Mouse (Mus musculus) splenic B cell, adult 2 months (primary cell): ENCODE measurements around the gene Tmem50b.

Experiments
- DNase-seq: peaks from one replicate; pipeline ENCODE4 v3.0.0-alpha.2; 2011; ENCODE audit warnings: low read depth, low spot score
- H3K27me3 ChIP-seq: 2 replicates; pipeline ENCODE4 v1.6.1; 2012; ENCODE audit warnings: mild to moderate bottlenecking, low read length, moderate library complexity, mixed read lengths; ENCODE audit not compliant: control insufficient read depth, poor library complexity, insufficient read depth, severe bottlenecking
- H3K36me3 ChIP-seq: 2 replicates; pipeline ENCODE4 v1.6.1; 2012; ENCODE audit warnings: mild to moderate bottlenecking, low read length, moderate library complexity, mixed read lengths; ENCODE audit not compliant: control insufficient read depth, poor library complexity, insufficient read depth, severe bottlenecking

Tmem50b gene

GRCm38 (mm10) chr16:91546836-91547741, 50.5 kb downstream of the Tmem50b start, which contains the start of gene Ifngr2:
Gene Ifngr2, plus strand, starts transcription at chr16:91547072.
- DNase-seq = peak; percentile 61
- no peaks in the 10 kb centered on the region for H3K27me3 ChIP-seq

GRCm38 (mm10) chr16:91546391-91546835, 51.2 kb downstream of the Tmem50b start:
- H3K36me3 ChIP-seq = no peaks in the 10 kb centered on the region
- H3K27me3 ChIP-seq = no peaks in the 10 kb centered on the region
- peak; percentile 75 for DNase-seq

More at GRCm38 (mm10) chr16:91546836-91547741, 50.5 kb downstream of the Tmem50b start, which contains the start of gene Ifngr2:
- peaks cover 2% of the 10 kb centered on the region; the same call in 1 of the 2 replicates for H3K36me3 ChIP-seq

DNA sequence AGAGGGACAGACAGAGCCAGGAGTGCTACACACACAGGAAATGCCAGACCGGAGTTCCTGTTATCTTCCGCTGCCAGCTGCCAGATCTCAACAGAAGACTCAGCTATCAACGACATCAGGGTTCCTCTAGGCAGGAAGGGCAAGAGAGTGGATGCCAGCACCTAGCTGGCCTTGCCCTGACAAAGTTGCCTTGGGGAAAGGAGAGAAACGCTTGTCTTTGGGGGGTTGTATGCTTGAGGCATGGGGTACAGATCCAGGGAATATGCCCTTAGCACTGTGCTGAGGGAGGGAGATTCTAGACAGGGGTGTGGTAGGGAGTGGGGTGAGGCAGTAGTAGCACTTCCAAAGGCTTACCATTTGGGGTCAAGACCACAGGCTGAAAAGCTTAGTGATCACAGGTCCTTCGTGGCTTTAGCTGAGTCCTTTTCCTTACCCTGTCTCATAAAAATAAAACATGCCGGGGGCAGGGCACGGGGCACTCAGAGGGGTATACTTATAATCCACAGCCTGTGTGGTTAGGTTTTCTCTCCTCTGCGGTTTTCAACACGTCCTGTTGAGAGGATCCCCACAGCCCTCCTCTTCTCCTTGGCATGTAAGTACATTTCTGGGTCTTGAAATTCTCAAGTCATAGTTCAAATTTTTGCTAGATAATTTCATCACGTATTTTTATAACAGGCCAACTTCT, 51.9 kb downstream of the Tmem50b start:
- no peaks in the 10 kb centered on the region for H3K27me3 ChIP-seq
- no peaks in the 10 kb centered on the region for H3K36me3 ChIP-seq
- peak; percentile 60 for DNase-seq

DNA sequence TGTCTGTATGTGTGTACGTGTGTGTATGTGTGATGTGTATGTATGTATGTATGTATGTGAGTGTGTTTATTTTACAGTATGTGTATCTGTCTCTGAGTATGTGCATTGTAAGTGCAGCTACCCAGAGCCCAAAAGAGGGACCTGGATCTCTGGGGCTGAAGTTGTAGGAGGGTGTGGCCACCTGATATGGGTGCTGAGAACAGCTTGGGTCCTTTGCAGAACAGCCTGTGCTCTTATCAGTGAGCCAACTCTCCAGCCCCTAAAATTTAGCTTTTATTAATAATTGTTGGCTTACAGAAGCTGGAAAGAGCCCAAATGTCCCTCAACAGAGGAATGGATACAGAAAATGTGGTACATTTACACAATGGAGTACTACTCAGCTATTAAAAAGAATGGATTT, 54.0 kb downstream of the Tmem50b start:
- DNase-seq = no peak
- no peaks in the 10 kb centered on the region for H3K27me3 ChIP-seq
- H3K36me3 ChIP-seq = no peaks in the 10 kb centered on the region; the same call in 1 of the 2 replicates

DNA sequence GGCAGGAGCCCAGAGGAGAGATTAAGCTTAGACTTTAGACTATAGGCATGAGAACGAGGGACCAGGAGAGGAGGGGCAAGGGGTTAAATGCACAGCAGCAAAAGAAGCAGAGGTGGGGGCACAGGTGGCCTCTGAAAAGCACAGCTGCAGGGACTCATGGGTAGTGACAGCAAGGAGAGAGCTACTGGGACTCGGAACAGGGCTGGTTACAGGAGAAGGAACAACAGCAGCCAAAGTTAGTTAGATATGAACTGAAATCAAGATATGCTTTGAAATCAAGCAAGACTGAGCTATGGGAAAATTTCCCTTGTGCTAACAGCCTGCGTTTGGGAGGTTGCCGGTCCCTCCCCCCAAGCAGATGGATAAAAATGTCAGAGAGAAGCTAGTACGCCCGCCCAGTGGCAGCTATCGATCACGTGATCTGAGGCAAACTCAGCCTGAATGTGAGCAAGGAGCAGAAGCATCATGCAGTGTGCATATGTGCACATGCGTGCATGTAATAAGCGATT, 56.0 kb downstream of the Tmem50b start:
- Histone ChIP-seq H3K36me3 (no peaks in the 10 kb centered on the region; the same call in 1 of the 2 replicates), H3K27me3 (no peaks in the 10 kb centered on the region)
- DNase-seq = no peak

GRCm38 (mm10) chr16:91538513-91538912, 59.1 kb downstream of the Tmem50b start:
- Histone ChIP-seq H3K36me3 (no peaks in the 10 kb centered on the region; the same call in 1 of the 2 replicates), H3K27me3 (no peaks in the 10 kb centered on the region)
- DNase-seq = peak; percentile 65

- peak; percentile 55 for DNase-seq
- Histone ChIP-seq H3K36me3 (no peaks in the 10 kb centered on the region; the same call in 1 of the 2 replicates), H3K27me3 (no peaks in the 10 kb centered on the region)
Measured at GRCm38 (mm10) chr16:91538051-91538450, 59.5 kb downstream of the Tmem50b start.

DNA sequence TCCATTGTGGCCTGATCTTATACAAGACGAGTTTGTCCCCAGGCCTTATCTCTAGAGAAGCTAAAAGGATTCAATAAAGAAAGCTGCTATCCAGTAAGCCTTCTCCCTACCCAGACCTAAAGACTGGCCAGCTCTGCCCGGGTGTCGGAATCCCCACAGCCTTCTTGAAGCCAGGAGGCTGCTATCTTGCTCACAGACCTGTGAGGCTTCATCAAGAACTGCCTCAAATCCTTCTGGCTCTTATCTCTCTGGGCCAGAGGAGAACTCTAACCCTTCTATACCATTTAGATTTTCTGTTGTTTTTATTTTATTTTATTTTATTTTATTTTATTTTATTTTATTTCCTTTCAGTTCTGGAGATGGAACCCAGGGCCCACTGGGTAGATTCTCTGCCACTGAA, 60.5 kb downstream of the Tmem50b start:
- H3K27me3 ChIP-seq = no peaks in the 10 kb centered on the region
- DNase-seq = no peak

GRCm38 (mm10) chr16:91536372-91536771, 61.2 kb downstream of the Tmem50b start:
- H3K27me3 ChIP-seq = no peaks in the 10 kb centered on the region
- DNase-seq = no peak
- no peaks in the 10 kb centered on the region; the same call in 1 of the 2 replicates for H3K36me3 ChIP-seq

More for the DNA sequence above, 60.5 kb downstream of the Tmem50b start:
- no peaks in the 10 kb centered on the region; the same call in 1 of the 2 replicates for H3K36me3 ChIP-seq

- no peak for DNase-seq
- Histone ChIP-seq H3K27me3 (no peaks in the 10 kb centered on the region), H3K36me3 (no peaks in the 10 kb centered on the region)
Measured at GRCm38 (mm10) chr16:91534888-91535287, 62.7 kb downstream of the Tmem50b start.

- no peaks in the 10 kb centered on the region for H3K27me3 ChIP-seq
- DNase-seq = peak; percentile 95
- no peaks in the 10 kb centered on the region for H3K36me3 ChIP-seq
Measured at GRCm38 (mm10) chr16:91534477-91534876, 63.1 kb downstream of the Tmem50b start.

DNA sequence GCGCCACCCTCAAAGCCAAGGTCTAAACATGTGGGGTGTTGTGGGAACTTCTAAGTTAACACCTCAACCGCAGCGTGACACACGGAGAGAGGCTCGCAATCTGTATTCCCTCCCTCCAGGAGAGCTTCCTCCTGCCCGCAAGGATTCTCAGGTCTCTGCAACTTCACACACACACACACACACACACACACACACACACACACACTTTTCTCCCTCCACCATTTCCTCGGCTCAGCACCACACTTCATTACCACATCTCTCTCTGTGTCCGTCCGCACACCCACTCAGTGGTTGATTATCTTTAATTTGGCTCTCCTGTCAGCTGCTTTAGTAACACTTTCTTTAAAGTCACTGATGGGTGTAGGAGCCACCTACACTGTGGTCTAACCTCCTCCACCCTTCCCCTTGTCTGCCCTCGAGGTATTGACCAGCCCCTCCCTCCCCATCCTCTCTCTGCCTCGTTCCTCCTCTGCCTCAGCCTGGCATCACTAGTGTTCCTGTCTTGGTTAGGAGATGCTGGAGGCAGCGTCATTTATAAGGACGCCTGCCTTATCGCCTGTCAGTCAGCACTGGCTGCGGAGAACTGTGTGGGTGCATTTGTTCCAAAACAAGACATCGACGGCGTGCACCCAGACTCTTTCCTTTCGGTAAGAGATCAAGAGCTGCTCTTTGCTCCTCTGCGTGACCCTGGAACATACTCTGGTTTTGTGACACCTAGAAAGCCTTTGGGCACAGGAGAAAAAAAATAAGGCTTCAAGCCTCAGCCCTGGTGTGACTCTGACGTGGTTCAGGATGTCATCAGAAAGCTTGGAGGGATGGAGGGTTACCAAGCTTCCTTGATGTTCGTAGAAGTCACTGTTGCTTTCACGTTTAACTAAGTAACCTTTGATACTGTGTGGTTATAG, 64.3 kb downstream of the Tmem50b start:
- Histone ChIP-seq H3K36me3 (no peaks in the 10 kb centered on the region), H3K27me3 (no peaks in the 10 kb centered on the region)
- DNase-seq = peak; percentile 51

- H3K36me3 ChIP-seq = no peaks in the 10 kb centered on the region
- no peak for DNase-seq
- no peaks in the 10 kb centered on the region for H3K27me3 ChIP-seq
Measured at GRCm38 (mm10) chr16:91532429-91532828, 65.2 kb downstream of the Tmem50b start.

DNA sequence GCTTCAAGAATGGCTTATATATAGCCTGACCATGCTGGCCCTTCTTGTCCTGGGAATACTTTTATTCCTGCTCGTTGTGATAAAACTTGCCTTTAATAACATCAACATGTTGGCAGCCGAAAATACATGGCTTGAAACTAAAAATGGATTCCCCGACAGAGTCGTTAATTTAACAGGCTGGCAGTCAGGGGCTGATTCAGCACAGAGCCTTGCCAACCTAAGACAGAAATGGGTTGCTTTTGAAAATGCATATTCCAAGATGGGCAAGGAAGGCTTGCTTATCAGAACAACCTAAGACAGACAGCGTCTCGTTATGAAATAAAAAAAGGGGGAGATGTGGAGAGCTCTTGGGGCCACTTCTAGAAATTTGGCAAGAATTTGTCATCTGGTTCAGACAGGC, 65.7 kb downstream of the Tmem50b start:
- no peak for DNase-seq
- Histone ChIP-seq H3K36me3 (no peaks in the 10 kb centered on the region), H3K27me3 (no peaks in the 10 kb centered on the region)
